Mouse (Mus musculus) adrenal gland, postnatal 4 days (tissue): ENCODE results near the gene Gm20532. TPM values are rescaled to one million over a fixed set of nuclear protein-coding genes. Genes with fewer than 3 reads are reported as not detected.

ENCODE experiments used
- DNase-seq, 2 experiments: peaks; one replicate each; pipeline ENCODE4 v3.0.0; 2021 to 2022; ENCODE audit warnings: low spot score in 2 of 2, mixed read lengths in 2 of 2
- long read RNA-seq, 2 experiments: library from polyadenylated mRNA; stranded (forward); transcript quantifications; one replicate each; pipeline ENCODE4 v2.0.0; 2021
- total RNA-seq, 2 experiments: library from RNA; stranded (reverse); gene quantifications; 2 replicates each; pipeline ENCODE4 v1.2.3; 2021

Gm20532 gene
- total RNA-seq, result not detected
- long read RNA-seq, experiment 1, partial matches to known transcripts, result 0 of 5 reads
- long read RNA-seq, experiment 1, other reads (novel, unspliced or antisense), result 5 of 5 reads
- long read RNA-seq, experiment 2, partial matches to known transcripts, result 0 of 5 reads
- long read RNA-seq, experiment 2, other reads (novel, unspliced or antisense), result 5 of 5 reads

GRCm38 (mm10) chr2:26586294-26587043 lies at the start of gene Gm20532:
Gene Gm20532, plus strand, starts transcription at chr2:26586639.
- peak in 1 of 2 experiments; percentile 43 for DNase-seq

DNA sequence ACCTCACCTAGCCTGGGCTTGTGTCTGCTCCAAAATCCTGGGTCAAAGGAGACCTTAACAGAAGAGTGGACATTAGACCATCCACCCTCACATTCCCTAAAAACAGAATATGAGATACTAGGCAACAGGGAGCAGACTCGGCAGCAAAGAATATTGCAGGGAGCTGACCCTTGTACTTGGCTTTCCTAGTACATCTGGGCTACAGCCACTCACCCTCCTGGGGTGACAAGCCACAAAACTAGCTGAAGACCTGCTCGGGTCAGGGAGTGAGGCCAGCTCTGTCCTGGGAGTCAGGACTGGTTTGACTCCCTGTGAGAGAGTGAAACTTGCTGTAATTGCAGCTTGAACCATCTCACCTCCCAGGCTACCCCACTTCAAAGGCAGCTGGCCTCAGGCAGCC lies 46.9 kb upstream of the Gm20532 start:
- no peak for DNase-seq

DNA sequence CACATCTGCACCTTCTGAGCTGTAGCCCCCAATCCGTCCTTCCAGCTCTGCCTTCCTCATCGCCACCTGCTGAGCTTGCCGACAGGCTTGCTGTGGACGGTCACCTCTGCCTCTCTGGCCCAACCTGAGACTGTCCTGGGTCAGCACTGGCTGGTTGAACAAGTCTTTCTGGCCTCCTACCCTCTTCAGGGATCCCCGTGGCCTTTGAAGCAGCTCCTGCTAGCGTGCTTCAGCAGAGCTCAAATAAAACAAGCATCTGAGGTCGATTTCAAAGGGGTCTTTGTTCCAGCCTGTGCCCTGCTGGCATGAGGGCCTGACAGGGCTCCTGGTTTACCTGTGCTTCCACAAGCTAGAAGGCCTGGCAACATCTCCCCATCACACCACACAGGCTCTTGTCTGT lies 45.7 kb upstream of the Gm20532 start:
- no peak for DNase-seq

- no peak for DNase-seq
Measured at GRCm38 (mm10) chr2:26541258-26541910, 45.1 kb upstream of the Gm20532 start.

- no peak for DNase-seq
Measured at GRCm38 (mm10) chr2:26543155-26543554, 43.3 kb upstream of the Gm20532 start.

DNA sequence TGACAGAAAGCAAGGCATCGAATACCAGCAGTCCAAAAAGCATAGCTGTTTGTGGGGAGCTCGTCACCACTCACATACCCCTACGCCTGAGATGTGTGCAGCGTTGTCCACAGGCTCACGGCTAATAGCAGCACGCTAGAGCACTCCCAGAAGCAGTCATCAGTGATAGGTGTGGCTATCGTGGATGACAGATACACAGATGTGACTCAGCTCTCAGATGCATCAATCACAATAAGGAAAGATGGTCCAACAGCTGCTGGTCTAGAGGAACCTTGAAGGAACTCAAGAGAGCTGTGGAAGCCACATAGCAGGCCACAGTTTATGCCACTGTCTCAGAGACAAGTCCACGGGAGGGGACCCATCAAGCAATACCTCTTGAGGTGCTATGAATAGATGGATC lies 42.7 kb upstream of the Gm20532 start:
- DNase-seq, result no peak

DNA sequence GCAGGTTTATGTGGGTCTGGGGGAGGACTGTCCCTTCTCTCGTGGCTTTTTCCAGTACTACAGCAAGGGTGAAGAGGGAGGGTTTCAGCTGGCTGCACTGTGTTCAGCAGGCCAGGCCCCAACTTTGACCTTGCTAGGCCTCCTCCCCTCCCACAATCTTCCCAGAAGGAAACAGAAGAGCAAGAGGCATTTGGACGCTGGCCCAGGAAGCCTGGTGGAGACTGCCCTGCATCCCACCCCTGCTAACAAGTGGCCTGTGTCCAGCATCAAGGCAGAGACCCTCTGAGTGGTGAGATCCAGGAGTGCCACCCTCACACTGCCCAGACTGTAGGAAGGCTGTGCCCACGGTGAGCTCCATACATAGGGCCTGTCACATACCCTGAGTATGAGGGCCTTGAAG lies 42.2 kb upstream of the Gm20532 start:
- no peak for DNase-seq

DNA sequence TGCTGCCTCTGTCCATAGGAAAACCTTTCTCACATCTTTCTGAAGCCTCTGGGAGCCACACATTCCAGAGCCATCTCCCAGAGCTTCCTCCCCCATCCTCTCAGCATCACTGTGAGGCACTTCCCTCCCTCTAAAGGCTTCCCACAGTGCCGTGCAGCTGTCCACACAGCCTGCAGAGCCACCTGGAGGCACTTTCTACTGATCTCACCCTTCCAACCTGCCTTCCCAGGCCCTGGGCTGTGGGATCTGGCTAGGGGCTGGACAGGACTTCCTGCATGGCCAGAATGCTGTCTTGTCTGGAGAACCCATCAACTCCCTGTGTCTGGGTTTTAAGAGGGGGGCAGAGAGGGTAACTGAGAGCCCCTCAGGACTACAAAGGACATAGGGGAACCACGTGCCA lies 39.0 kb upstream of the Gm20532 start:
- DNase-seq, result no peak

- DNase-seq, result no peak
Measured at GRCm38 (mm10) chr2:26549801-26550200, 36.6 kb upstream of the Gm20532 start.

GRCm38 (mm10) chr2:26550205-26550604 lies 36.2 kb upstream of the Gm20532 start:
- no peak for DNase-seq

GRCm38 (mm10) chr2:26550777-26551176 lies 35.7 kb upstream of the Gm20532 start:
- no peak for DNase-seq

- no peak for DNase-seq
Measured at GRCm38 (mm10) chr2:26551446-26551845, 35.0 kb upstream of the Gm20532 start.

DNA sequence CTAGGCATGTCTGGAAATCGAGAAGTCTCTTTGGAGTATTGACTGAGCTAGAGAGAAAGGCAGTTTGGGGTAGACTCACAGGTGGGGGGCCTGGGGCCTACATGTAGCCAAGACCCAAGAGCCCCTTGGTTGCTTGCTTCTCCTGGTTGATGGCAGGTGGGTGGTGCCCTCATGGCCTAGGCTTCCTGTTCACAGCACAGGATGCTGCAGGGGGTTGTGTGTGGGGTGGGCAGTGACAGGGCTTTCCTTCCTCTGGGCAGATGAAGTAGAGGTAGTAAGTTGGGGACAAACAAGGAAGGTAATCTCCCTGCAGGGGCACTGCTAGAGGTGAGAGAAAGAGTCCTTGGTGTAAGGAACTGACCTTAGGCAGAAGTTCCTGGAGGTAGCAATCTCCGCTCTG lies 34.4 kb upstream of the Gm20532 start:
- DNase-seq, result no peak

DNA sequence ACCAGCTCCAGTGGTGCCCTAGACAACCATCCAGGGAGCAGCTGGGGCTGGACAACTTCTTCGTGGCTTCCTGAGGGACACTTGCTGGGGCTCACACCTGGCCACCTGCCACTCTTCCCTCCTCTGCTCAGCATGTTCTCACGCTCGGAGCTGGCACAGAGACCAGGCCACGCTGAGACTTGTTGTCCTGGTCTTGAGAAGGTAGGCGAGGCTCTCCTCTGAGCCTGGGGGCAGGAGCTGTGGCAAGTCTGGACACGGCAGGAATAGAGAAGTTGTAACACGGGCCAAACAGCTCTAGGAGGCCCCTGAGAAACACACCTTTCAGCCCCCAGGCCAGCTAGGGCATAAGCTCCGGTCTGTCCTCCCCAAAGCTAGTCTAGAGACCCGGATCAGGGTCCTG lies 32.5 kb upstream of the Gm20532 start:
- no peak for DNase-seq

GRCm38 (mm10) chr2:26555076-26555475 lies 31.4 kb upstream of the Gm20532 start:
- no peak for DNase-seq

- DNase-seq, result no peak
Measured at GRCm38 (mm10) chr2:26556535-26556993, 29.9 kb upstream of the Gm20532 start.

GRCm38 (mm10) chr2:26560506-26560905 lies 25.9 kb upstream of the Gm20532 start:
- DNase-seq, result no peak

GRCm38 (mm10) chr2:26561351-26562016 lies 25.0 kb upstream of the Gm20532 start:
- no peak for DNase-seq

- no peak for DNase-seq
Measured at GRCm38 (mm10) chr2:26566221-26566620, 20.2 kb upstream of the Gm20532 start.

DNA sequence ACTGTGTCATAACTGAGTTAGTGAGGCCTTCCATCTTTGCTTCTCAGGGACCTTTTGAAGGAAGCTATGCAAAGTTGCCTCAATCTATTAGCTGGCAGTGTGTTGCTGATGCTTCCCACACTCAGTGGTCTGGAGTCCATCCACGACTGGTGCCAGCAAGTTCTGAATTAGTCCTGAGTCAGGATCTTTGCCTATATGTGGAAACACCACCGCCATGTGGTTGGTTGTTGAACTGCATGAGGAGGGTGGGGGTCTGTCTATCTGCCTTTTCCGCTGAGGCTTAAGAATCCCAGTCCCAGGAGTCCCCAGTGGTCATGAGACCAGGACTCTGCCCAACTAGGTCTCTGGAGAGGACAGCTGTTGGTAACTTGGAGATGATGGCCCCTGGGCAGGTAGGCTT lies 16.4 kb upstream of the Gm20532 start:
- DNase-seq, result no peak

- no peak for DNase-seq
Measured at GRCm38 (mm10) chr2:26571400-26571799, 15.0 kb upstream of the Gm20532 start.

- DNase-seq, result no peak
Measured at GRCm38 (mm10) chr2:26571826-26572225, 14.6 kb upstream of the Gm20532 start.
